Mouse (Mus musculus) skeletal muscle tissue, adult 2 months (tissue): ENCODE results near the gene Nlrx1.
"Not testable (repeated sequence)": the region's sequence is repeated elsewhere in the genome, so short reads cannot be mapped to it uniquely, and the experiment has no call there.

Experiments
- DNase-seq: peaks from one replicate; pipeline ENCODE4 v3.0.0-alpha.2; 2012; ENCODE audit warnings: low read depth, low spot score

Nlrx1 gene

GRCm38 (mm10) chr9:44268432-44268831, at the start of gene Nlrx1:
Gene Nlrx1 (minus strand): TSS chr9:44268599.
- no peak for DNase-seq

GRCm38 (mm10) chr9:44317452-44317851, 49.1 kb upstream of the Nlrx1 start:
- no peak for DNase-seq

- DNase-seq, result no peak
Observed at GRCm38 (mm10) chr9:44314910-44315309, 46.5 kb upstream of the Nlrx1 start.

GRCm38 (mm10) chr9:44314257-44314547, 45.8 kb upstream of the Nlrx1 start:
- no peak for DNase-seq

- no peak for DNase-seq
Observed at GRCm38 (mm10) chr9:44313476-44314256, 45.3 kb upstream of the Nlrx1 start.

- no peak for DNase-seq
Observed at GRCm38 (mm10) chr9:44311136-44312134, 43.0 kb upstream of the Nlrx1 start.

GRCm38 (mm10) chr9:44310750-44311135, 42.3 kb upstream of the Nlrx1 start:
- DNase-seq, result no peak

GRCm38 (mm10) chr9:44309756-44310155, 41.4 kb upstream of the Nlrx1 start:
- DNase-seq, result no peak

GRCm38 (mm10) chr9:44307248-44307647, 38.8 kb upstream of the Nlrx1 start:
- DNase-seq, result no peak

GRCm38 (mm10) chr9:44306532-44306931, 38.1 kb upstream of the Nlrx1 start:
- no peak for DNase-seq

GRCm38 (mm10) chr9:44305466-44306079, 37.2 kb upstream of the Nlrx1 start, which contains the start of gene Hinfp:
Gene Hinfp (minus strand): TSS chr9:44305671.
- peak; percentile 99 for DNase-seq

GRCm38 (mm10) chr9:44300001-44300400, 31.6 kb upstream of the Nlrx1 start:
- DNase-seq, result not testable (repeated sequence)

GRCm38 (mm10) chr9:44292490-44292889, 24.1 kb upstream of the Nlrx1 start:
- DNase-seq, result no peak

- no peak for DNase-seq
Observed at GRCm38 (mm10) chr9:44288959-44289291, 20.5 kb upstream of the Nlrx1 start.

GRCm38 (mm10) chr9:44288076-44288958, 19.9 kb upstream of the Nlrx1 start, which contains the start of gene Abcg4:
Gene Abcg4 (minus strand): TSS chr9:44288615.
- DNase-seq, result no peak

GRCm38 (mm10) chr9:44287401-44288075, 19.1 kb upstream of the Nlrx1 start:
- DNase-seq, result no peak

GRCm38 (mm10) chr9:44287003-44287400, 18.6 kb upstream of the Nlrx1 start:
- DNase-seq, result no peak

GRCm38 (mm10) chr9:44286256-44286850, 18.0 kb upstream of the Nlrx1 start:
- DNase-seq, result no peak

GRCm38 (mm10) chr9:44283183-44283582, 14.8 kb upstream of the Nlrx1 start:
- DNase-seq, result no peak

- no peak for DNase-seq
Observed at GRCm38 (mm10) chr9:44269973-44270372, 1.6 kb upstream of the Nlrx1 start.
